Mouse (Mus musculus) layer of hippocampus, adult 11-12 months (tissue): ENCODE results near the gene Csdc2.

Experiments
- DNase-seq: peaks from one replicate; pipeline ENCODE4 v3.0.0; 2022; ENCODE audit warnings: low spot score

Csdc2 gene

DNA sequence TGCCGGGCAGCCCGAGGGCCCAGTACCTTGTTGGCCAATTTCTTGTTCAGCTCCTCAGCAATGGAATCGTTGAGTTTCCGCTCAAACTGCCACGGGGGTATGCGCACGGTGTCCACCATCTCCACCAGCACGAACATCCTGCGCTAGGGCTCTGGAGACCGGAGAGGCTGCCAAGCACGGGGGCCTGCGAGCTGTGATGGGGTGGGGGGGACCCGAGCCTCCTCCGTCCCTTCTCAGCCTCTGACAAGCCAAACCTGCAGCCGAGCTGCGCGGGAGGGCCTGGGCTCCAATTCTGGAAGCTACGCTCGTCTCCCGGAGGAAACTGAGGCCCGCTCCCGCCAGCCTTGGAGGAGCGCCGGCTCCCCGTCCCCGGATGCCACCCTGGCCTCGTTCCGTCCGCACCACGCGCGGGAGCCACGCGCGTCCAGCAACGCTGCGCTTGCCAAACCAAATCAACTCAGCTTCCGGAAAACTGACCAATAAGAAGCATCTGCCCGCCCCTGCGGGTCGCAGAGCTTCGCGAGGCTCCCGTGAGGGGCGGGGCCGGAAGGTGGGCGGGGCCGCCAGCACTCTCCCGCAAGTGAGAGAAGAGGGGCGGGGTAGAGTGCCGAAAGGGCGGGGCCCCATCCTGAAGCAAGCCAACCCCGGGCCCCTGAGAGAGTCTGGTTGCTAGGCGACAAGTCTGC, 10.7 kb upstream of the Csdc2 start, which contains the start of gene Polr3h:
Polr3h (minus strand) TSS at position 481 of the 686 bp plus-strand sequence.
- DNase-seq: peak; percentile 95

DNA sequence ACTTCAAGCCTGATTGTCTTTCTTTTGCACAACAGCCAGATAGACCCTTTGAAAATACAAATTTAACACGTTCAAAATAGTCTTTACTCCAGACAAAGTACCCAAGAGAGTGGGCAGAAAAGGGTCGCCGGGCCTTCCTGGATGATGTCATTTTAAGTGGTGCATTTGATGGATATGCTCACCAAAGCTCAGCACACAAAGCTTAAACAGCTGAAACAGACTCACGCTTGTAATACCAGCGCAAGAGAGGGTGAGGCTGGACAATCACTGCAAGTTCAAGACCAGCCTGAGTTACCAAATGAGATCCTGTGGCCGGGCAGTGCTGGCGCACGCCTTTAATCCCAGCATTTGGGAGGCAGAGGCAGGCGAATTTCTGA, 10.1 kb upstream of the Csdc2 start:
- DNase-seq: no peak

DNA sequence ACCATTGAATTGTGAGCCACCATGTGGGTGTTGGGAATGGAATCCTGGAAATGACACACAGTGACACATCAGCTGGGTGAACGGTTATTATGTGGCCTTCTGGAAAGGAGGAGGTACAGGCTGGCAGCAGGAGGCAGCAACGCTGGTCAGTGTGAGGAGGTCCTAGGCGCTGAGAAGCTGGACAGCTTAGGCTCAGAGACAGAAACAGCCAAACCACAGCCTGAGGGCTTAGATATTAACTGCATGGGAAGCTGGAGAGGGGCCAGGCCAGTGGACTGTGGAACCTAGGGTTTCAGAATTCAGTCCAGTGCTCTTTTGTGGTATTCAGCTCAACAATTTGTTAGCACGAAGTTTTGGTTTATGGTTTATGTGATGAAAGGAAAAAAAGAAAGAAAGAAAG, 8.8 kb upstream of the Csdc2 start:
- no peak for DNase-seq

DNA sequence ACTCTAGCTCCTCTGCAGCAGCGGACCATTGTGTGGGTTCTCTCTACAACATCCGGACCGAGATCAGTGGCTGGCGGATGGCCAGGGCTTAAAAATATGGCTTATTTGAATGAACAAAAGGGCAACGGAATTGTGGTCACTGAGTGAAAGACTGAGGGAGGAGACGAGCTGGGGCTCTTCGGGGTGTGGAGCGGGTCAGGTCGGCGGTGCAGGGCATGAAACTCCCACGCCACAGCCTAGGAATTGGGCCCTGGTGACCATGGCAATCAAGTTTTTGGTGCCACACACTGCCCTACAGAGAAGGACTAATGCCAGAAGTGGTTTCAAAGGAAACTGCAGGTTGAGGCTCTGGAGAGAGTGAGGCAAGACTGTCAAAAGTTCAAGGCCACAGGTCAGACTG, 8.3 kb upstream of the Csdc2 start:
- peak; percentile 64 for DNase-seq

DNA sequence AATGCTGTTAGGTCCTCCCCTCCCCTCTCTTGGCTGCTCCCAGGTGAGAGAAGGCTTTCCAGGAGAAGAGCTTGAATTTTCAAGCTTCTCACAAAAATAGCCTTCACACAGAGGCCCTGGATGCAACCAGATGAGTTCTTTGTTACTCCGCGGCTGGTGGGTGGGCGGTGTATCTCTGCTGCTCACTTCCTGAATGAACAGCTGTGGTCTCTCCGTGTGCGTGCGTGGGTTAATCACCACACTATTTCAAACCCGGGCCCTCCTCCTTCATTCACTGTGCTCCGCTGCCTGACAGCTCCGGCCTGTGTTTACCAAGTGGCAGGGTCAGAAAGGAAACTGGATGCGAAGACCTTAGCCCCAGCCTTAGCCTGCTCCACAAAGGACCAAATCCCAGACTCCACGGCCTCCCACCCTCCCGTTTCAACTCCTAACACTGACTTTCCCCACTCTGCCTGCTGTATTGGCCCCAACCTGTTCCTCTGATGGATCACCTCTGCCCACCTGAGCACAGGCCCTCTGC, 3.5 kb upstream of the Csdc2 start:
- peak; percentile 70 for DNase-seq

DNA sequence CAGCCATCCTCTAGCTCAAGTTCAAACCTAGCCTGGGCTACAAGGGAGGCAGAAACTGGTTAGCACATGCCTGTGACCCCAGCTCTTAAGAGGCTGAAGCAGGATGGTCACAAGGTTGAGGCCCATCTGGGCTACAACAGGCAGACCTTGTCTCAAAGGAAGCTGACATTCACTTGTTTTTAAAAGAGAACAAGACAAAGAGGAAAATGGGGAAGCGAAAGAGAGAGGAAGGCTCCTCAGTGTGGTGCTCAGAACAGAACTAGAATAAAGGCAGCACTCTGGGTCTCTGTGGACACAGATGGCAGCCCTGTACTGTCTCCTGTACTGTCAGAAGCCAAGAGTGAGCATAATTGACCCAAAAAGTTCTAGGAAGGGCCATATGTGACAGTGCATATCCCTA, 2.6 kb upstream of the Csdc2 start:
- DNase-seq: no peak

DNA sequence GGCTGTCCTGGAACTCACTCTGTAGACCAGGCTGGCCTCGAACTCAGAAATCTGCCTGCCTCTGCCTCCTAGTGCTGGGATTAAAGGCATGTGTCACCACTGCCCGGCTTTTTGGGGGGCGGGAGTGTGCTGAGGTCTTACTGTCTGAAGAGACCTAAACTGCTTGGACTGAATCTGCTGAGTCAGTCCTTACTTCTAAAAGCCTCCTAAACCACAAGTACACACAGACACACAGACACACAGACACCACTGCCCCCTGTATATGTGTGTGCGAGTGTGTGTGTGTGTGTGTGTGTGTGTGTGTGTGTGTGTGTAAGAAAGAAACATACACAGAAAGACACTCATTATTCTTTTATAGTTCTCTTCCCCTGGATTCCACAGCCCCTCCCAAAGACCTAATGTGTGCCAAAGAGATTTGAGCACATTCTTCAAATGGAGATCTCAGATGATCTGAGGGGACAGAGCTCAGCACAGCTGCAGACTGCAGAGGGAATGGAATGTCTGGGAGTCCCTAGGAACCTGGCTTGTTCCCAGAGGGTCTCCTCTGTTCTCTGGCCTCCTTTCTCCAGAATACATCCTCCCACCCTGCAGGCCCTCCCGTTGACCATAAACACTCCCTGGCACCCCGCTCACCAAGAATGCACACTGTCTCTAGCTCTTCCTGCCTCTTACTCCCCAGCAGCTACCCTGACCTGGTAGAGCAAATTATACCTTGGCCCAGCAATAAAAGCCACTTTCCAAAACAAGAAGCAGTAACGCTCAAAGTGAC, 506 bp upstream of the Csdc2 start:
- DNase-seq: no peak

DNA sequence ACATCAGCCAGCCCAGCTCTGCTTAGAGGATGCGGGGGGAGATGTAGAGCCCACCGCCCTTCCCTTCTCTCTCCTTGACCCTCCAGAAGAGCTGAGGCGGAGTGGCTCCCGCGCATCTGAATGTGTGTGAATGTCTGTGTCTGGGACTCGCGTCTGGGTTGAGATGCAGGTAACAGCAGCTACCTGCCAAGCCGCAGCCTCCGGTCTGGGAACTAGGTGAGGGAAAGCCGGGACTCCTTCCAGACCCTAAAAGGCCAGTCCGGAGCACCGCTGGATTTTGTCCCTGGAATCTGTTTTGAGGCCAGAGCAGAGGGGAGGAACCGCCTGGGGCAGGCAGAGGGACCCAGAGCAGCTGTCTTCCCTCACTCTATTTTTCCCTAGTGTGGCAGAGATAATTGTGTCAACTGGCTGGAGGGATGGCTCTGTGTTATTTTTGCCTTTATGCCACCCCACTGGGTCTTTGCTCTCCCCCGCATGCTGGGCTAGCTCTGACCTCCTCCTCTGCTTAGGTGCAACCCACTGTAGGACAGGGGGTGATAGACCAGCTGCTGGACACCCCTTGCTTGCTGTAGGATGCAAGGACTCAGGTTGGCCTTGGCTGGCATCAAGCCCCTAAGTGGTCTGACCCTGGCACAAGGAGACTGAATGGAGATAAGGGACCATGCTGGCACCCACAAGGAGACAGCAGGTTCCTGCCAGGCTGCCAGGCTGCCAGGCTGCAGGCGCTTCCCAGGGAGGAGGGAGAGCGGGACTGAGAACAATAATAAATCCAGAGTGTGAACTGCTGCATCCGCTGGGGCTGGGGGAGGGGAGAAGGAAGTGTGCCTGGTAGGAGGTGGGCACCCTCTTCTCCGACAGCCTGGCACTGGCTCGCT, 776 bp downstream of the Csdc2 start:
- DNase-seq: peak; percentile 56

DNA sequence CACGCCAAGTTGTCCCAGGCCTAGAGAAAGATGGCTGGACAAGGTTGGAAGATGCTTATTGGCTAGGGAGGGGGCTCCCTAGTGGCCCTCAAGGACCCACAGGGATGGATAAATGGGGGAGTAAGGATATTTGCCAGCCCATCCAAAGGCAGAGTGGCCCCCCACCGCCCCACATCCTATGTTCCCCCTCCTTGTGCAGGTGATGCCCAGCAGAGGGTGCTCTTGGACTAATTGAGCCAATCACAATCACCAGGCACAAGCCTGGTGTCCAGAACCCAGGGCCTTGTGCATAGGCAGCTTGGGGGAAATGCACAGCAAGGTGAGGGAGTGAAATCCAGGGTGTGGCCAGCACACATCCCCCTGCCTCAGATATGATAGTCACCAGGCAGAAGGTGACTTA, 1.7 kb downstream of the Csdc2 start:
- no peak for DNase-seq

DNA sequence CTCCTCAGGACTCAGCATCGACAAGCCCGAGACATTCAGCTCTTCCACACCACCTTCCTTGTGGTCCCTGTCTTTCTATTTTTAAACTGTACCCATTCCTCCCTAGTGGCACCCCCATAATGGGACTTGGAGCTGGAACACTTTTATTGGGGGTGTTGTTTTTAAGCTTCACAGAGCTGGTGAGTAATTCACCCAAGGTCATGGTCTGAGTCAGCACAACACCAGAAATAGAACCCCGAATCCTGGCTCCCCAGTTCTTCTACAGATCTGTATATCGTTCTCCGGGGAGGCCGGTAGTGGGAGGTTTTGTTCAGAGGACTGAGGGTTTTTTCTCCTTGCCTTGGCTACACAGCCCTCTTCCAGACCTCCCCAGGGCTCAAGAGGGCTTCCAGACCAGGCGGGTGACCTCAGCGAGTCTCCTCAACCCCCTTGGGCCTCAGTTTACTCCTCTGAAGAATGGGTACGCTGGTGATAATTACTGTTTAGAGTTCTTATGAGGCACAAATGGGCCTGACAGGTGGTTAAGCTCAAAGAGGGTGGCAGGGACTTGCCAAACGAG, 2.7 kb downstream of the Csdc2 start:
- no peak for DNase-seq

DNA sequence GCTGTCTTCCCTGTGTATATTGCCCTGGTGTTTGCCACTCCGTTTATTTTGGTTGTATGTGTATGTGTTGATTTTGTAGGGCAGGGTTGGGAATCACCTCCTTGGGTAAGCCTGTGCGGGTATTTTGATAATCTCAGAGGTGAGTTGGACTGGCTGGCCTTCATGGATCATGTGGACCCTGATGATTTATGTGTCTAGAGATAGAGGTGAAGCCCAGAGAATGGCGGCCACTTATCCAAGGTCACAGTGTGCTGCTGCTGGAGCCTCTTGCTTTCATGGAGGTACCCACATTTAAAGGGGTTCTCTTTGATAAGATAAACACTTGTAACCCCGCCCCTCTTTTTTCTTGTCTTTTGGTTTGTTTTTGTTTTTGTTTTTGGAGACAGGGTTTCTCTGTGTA, 3.2 kb downstream of the Csdc2 start:
- no peak for DNase-seq

DNA sequence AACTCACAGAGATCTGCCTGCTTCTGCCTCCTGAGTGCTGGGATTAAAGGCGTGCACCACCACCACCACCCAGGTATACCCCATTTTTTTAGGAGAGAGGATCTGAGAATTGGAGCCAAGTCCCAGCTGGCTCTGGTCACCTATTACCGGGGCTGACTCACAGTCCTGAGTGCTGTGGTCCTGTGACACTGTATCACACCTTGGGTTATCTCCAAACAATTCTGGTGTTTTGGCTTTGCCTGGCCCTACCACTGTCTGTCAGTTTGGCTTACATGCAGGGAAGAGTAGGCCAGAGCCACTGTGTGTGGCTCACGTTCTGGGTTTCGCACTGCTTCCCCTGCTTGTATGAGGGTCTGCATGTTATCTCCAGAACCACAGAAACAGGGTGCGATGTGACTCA, 3.7 kb downstream of the Csdc2 start:
- DNase-seq: no peak

DNA sequence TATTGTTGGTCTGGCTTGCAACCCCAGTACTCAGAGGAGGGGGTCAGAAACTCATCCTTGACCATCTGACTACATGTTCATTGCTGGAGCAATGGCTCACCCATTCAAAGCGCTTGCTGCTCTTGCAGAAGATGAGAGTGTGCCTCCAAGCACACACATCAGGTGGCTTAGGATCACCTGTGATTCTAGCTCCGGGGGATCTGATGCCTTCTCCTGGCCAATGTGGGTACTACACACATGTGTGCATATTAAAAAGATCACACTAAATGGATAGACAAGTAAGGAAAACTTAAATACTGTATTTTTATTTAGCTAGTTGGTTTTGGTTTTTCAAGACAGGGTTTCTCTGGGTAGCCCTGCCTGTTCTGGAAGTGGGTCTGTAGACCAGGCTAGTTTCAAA, 4.5 kb downstream of the Csdc2 start:
- no peak for DNase-seq

DNA sequence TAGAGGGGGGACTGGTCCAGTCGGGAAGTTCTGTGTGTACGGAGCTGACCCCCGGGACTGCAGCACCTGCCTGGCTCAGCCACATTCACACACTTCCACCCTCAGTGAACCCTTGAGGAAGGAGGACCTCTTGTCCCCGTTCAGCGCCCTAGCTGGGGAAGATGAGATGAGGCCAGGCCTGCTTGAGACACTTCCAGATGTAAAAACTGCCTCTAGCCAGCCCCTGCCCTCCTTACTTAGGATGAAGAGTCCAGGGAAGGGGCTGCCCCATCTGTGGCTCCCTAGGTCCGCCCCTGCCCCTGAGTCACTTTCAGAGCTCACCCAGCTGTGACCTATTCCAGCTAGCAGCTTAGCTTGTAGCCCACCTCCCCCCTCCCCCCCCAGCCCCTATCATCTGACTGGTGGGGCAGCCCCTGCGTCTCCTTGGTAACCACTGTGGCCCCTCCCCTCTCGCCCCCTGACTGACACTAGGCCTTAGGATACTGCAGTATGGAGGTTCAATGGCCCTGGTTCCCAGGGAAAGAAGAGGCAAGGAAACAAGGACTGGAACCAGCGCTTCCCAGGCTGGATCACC, 6.7 kb downstream of the Csdc2 start:
- DNase-seq: no peak

DNA sequence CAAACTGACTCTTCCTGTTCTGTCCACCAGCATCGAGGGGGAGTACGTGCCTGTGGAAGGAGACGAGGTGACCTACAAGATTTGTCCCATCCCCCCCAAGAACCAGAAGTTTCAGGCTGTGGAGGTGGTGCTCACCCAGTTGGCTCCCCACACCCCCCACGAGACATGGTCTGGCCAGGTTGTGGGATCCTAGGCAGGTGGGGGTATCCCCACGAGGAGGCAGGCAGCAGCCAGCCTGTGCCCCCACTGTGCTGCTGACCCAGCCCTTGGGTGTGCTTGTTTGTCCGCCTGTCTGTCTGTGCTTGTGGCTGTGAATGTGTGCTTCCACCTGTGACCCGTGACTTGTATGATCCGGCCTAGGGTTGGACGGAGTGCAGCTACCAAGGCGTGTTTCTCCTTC, 12.5 kb downstream of the Csdc2 start:
- DNase-seq: no peak

DNA sequence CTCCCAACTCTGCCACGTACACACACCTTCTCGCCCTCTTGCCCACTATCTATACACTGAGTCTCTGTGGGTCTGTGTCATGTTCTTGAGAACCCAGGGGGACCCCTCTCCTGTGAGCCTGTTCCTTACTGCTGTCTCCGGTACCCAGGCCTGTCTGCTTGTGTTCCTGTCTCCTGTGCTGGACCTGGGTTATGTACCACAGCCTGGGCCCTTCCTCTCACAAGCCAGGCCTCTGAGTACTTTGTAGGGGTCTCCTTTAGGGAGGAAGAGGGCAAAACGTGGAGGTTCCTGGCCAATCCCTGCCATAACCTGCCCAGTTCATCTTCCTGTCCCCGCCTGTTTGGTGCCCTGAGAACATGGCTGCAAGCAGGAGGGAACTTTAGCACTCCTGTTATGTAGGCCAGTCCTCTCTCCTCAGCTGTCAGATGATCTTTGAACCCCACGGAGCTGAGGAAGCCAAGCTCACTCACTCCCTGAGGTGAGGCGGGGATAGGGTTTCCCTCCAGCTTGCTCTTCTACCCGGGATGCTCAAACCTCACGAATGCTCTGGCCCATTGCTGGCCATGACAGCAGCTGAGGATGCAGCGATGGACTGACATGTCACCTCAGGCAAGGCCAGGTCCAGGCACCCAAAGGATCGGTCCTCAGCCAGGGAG, 13.0 kb downstream of the Csdc2 start:
- no peak for DNase-seq

DNA sequence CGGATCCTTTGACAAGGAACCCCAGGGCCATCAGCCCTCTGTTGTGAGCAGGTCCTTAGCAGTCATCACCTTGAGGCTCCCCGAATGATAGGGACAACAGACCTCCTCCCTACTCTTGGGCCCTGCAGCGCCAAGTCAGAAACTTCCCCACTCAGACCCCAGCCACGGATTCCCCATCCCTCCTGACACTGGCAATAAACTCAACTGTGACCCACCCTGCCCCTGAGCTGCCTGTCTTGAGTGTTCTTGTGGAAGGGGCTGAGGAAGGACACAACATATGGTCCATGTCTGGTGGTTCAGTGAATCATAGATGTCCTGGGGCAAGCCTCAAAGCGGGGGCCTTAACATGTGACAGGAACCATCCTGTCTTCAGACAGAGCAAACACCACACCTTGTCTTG, 14.2 kb downstream of the Csdc2 start:
- DNase-seq: no peak

DNA sequence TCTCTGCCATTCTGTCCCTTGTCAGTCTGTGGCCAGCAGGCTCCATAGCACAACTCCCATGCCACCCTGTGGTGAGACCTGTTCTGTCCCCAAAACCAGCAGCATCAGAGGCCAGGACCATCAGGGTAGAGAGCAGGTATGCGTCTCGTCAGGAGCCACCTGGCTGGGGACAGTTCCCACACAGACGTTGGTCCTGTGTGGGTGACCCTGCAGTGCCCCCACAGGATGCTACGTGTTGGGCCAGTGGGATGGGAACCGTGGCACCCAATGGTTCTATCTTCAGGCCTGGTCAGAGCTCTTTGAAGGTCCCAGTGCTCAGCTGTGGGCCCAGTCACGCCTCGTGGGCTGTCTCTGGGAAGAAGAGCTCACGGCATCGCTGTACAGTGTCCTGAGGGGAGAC, 14.6 kb downstream of the Csdc2 start:
- no peak for DNase-seq

DNA sequence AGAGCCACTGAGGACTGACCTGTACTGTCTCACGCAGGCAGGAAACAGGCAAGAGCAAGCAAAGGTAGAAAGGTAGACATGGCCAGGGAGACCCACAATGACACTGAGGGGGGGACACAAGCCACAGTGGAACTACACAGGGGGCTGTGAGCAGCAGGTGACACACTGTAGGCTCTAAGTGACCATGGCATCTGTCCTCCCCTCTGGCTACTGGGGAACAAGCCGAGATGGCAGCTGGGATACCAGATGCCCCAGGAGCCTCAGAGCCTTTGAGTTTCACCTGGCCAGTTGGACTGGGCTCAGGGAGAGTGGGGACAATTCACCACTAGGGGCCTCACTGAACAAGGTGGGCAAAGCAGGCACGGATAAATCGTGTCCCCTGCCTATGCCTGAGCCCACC, 15.8 kb downstream of the Csdc2 start:
- no peak for DNase-seq

DNA sequence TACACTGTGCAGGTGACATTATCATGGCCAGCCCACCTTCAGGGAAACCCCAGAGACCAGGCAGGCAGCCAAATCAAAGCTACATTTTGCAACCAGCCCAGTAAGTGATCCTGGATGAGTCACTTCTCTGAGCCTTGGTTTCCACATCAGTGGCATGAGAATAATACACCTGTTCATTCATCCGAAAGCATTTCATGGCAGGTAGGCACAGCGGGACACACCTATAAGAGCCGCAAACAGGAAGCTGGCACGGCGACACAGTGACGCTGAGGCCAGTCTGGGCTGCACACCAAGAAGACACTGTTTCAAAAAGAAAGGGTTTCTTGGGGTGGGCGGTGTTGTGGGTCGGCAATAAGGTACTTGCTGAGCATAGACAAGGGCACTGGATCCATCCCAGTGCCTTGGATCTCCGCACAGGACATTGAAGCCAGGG, 17.6 kb downstream of the Csdc2 start:
- DNase-seq: no peak

DNA sequence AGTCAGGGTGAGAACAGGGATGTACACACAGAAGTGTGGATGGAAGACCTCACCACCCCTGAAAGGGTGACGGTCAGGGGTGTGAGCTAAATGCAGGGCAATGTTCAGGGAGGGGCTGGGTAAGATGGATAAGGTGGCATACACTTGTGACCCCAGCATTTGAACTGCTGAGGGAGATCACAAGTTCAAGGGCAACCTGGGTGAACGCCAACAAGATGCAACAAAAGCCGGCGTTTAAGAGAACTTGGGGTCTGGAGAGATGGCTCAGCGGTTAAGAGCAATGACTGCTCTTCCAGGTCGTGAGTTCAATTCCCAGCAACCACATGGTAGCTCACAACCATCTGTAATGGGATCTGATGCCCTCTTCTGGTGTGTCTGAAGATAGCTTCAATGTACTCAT, 18.2 kb downstream of the Csdc2 start:
- no peak for DNase-seq
